Mouse (Mus musculus) right cerebral cortex, adult 18-20 months (tissue): ENCODE results near the gene Rnf208.

ENCODE experiments used
- DNase-seq: peaks from one replicate; pipeline ENCODE4 v3.0.0; 2022; ENCODE audit warnings: mixed read lengths

Rnf208 gene

GRCm38 (mm10) chr2:25278928-25279882, 37.1 kb downstream of the Rnf208 start:
- peak; percentile 75 for DNase-seq

- no peak for DNase-seq
These were observed 43.5 kb downstream of the Rnf208 start for GRCm38 (mm10) chr2:25285551-25285950.

GRCm38 (mm10) chr2:25286314-25286713, 44.3 kb downstream of the Rnf208 start:
- no peak for DNase-seq

- DNase-seq = no peak
These were observed 45.0 kb downstream of the Rnf208 start for GRCm38 (mm10) chr2:25286837-25287636.

- no peak for DNase-seq
These were observed 46.0 kb downstream of the Rnf208 start, which contains the start of gene Tmem210 for GRCm38 (mm10) chr2:25287927-25288649. TSS of gene Tmem210 (plus strand) at chr2:25288145.

- DNase-seq = no peak
These were observed 46.8 kb downstream of the Rnf208 start for GRCm38 (mm10) chr2:25288734-25289345.

- DNase-seq = no peak
These were observed 47.6 kb downstream of the Rnf208 start, which contains the start of gene Lrrc26 for GRCm38 (mm10) chr2:25289651-25290050. TSS of gene Lrrc26 (plus strand) at chr2:25289915.

GRCm38 (mm10) chr2:25290101-25290815, 48.2 kb downstream of the Rnf208 start:
- peak; percentile 79 for DNase-seq

- no peak for DNase-seq
These were observed 48.7 kb downstream of the Rnf208 start for GRCm38 (mm10) chr2:25290816-25291130.

GRCm38 (mm10) chr2:25291184-25292053, 49.4 kb downstream of the Rnf208 start:
- DNase-seq = no peak

- no peak for DNase-seq
These were observed 50.0 kb downstream of the Rnf208 start for GRCm38 (mm10) chr2:25292054-25292544.

GRCm38 (mm10) chr2:25292856-25293255, 50.8 kb downstream of the Rnf208 start:
- no peak for DNase-seq

- DNase-seq = no peak
These were observed 51.7 kb downstream of the Rnf208 start for GRCm38 (mm10) chr2:25293706-25294105.
